Mouse (Mus musculus): ENCODE measurements at regions not wholly inside any gene's neighbourhood (a gene's known extent, or its start where the extent isn't known, plus 50 kb on each side); places are given as distances from the start of the nearest gene placed in this dataset.

DNA sequence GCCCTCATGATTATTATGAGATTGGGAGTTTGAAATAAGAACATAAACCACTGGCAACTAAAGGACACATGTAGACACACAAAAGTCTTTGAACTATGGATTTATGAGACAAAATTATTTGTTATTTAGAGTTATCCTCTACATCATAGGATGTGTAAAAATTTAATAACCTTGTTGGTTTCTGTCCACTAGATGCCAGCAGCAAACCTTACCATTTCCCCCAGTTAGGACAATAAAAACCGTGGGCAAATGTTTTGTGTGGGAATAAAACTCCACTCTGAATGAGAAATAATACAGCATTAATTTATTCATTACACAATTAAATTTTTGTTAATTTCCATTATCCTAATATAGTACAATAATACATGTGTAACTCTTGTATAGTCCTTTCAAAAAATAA lies 757.7 kb upstream of the Slit2 start:
- TF ChIP-seq CTCF (IDR thresholded peaks at IDR 0.05; ENCODE audit: borderline replicate concordance, extremely low read depth, insufficient read depth, insufficient read length) (no peak), POLR2A (IDR thresholded peaks at IDR 0.05; ENCODE audit: borderline replicate concordance, extremely low read depth, insufficient read depth, insufficient read length, poor library complexity, severe bottlenecking) (no peak)

Measured in brain, embryonic 14.5 days (tissue).